Mouse (Mus musculus) monocyte, adult 2 months (primary cell): ENCODE data around the gene Sh2d3c.
A peak's percentile ranks its signal among the peaks of the same experiment; 100 is the strongest.

ENCODE experiments used
- DNase-seq, 2 experiments: peaks; one replicate each; pipeline ENCODE4 v3.0.0; 2022; ENCODE audit warnings: low spot score in 2 of 2, low read depth in 1 of 2

The Sh2d3c gene

DNA sequence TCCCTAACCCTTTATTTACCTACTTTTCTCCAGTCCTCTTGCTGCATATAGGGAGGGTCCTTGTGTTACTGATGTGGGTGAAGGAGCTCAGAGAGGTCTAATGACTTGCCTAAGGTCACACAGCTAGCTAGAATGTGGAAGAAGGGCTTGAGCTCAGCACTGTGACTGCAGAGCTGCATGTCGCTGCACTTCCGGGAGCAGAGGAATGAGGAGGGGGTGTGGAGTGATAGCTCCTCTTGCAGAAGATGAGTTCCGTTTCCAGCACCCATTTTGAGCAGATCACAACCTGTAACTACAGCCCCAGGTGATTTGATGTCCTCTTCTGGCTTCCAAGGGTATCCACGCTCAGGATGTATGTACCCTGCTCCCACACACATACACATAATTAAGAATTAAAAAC, 3.3 kb downstream of the Sh2d3c start:
- no peak for DNase-seq

DNA sequence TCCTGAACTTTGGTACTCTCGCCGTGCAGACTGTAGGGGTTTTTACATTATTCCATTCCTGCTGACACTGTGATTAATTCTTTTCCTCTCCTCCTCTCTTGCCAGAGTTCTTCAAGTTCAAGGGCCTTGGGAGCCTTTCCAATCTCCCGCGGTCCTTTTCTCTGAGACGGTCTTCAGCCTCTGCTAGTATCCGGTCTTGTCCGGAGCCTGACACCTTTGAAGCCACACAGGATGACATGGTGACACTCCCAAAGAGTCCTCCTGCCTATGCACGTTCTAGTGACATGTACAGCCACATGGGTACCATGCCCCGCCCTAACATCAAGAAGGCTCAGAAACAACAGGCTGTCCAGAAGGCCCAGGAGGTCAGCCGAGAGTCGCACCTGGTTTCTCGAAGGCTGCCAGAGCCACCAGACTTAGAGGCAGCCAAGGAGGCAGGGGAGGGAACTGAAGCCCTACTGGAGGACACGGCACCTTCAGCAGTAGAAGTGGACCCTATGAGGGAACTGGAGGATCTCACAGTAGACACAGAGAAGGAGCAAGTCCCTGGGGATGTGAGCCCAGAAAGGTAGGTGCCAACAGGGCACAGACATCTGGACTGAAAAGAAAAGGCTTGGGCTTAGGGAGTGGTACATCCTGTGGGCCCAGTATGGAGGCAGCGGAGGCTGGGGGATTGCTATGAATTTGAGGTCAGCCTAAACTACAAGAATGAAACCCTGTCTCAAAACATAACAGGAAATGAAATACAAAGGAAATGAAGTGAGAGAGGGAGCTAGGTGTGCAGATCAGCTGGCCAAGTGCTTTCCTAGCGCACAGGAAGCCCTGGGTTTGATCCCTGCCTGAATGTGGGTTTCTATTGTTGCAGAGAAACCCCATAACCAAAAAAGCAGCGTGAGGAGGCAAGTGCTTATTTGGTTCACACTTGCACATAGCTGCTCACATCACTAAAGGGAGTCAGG, 4.3 kb downstream of the Sh2d3c start:
- no peak for DNase-seq

DNA sequence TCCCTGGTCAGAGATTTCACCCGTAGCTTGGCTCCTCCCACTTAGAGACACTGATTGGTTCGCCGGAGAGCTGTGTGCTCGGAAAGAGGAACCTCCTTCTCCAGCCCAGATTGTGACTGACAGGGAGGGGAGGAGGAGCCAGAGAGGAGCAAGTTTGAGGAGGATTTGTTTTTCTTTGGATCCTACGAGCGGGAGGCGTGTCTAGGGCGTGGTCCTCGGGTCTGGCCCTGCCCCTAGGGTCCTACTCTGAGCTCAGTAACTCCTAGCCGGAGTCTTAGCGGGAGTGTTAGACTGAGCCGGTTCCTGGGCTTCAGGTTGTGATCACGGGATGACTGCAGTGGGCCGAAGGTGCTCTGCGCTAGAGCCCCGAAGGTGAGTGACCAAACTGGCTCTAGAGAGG, 6.6 kb downstream of the Sh2d3c start:
- peak; percentile 68 for DNase-seq

DNA sequence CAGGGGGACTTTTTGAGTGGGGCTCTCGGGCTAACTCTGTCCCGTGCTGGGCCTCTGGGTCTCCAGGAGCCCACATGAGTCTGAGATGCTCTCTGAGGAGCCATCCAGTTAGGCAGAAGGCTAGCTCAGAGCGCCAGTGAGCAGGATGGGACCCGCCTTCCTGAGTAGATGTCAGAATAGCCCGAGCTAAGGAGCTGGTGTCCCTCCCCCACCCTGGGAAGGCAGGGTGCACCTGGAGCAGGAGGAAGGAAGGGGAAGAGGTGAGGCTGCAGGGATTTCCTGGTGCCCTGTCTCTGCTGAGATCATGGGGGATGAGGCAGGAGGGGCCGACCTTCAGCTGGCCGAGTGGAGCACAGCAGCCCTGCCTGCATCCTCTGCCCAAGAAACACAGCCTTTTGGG, 7.6 kb downstream of the Sh2d3c start:
- DNase-seq = no peak

DNA sequence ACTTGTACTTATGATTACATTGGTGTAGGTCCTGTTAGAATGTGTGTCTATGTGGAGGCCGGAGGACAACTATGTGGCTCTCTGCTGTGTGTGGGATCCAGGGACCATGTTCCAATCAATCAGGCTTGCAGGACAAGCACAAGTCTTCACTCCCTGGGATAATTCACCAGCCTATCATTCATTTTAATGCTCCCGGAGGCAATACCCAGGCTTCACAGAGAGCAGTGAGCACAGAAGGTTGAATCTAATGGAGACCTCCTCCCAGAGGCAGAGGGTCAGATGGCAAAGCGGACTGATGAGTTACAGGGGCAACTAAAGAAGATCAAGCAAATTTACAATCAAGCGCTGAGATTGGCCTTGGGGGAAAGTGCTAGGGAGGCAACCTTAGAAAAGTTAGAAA, 8.7 kb downstream of the Sh2d3c start:
- DNase-seq = no peak

DNA sequence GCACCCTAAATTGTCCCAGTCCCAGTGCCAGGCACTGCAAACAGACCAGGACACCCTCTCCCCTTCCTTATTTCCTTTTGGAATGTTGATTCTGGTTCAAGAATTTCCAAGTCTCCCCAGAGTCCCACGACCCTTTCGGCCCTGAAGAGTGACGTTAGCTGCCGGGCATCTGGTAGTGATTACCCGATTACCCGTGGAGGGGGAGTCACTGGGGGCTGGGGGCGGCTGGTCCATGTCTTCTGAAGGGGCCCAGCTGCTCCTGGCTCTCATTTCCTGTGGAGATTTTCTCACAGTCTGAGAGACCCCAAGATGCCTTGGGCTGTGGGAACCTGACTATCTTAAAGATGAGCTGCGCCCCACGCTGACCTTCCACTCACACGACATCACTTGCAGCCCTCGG, 10.0 kb downstream of the Sh2d3c start:
- DNase-seq = no peak

DNA sequence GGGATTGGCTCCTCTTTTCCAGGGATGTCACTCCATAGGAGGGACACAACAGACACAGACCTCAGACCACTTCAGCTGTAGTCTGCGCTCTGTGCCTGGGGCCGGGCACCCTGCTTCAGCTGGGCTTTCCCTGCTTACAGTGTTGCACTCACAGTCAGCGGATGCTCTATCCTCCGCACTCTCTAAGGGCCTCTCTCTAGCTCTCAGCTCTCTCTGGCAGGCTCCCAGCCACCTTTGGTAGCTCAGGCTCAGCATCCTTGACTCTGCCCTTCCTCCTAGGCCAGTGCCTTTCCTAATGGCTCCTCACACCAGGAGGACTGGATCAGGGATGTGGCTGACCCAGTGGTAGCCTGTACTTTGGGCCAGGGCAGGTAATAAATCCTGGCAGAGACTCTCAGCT, 11.1 kb downstream of the Sh2d3c start:
- DNase-seq = no peak

DNA sequence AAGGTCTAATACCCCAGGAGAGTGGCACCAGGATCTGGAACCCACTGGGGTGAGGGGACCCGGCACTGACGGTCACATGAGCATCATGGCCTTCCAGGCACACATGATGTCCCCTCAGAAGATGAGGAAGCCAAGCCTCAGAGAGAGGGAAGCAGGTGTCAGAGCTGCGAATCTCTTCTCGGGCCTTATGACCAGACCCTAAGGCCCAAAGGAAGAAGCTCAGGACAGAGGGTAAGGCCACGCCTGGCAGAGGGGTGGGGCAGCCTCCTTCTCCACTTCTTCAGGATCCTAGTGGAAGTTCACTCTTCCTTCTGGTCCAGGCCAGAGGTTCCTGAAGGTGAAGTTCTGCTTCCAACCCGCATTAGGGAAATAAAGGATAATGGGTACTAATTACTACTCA, 11.8 kb downstream of the Sh2d3c start:
- DNase-seq = no peak

DNA sequence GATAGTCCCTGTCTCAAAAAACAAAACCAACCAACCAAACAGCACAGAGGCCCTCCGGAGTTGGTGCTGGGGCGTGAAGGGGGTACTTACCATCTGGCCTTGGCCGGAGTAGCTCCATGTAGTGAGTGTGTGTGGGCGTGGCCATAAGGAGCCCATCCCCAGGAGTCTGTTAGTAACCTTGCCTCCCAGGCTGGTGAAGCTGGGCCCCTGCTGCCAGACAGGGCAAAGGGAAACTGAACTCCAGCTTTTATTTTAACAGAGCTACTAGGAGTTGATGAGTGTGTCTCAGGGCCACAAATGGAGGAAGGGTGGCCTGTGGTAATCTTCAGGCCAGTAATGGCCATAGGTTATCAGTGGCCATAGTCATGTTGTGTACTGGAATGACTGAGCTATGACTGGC, 13.6 kb downstream of the Sh2d3c start:
- no peak for DNase-seq

DNA sequence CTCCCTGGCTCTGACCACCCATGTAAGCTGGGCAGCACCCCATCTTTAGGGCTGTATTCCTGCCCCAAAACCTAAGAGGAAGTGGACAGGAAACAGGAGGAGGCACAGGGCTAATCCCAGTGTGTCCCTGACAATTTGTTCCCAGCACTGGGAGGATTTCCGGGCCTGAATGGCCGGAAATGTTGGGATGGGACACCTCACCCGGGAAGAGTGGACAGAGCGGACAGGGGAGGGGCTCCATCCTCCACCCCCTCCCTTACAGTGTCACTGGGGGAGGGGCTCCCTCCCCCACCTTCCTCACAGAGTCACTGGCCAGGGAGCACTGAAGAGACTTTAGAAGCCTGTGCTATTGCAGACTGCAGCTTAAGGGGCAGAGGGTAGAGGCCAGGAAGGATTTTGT, 14.1 kb downstream of the Sh2d3c start:
- DNase-seq = no peak

DNA sequence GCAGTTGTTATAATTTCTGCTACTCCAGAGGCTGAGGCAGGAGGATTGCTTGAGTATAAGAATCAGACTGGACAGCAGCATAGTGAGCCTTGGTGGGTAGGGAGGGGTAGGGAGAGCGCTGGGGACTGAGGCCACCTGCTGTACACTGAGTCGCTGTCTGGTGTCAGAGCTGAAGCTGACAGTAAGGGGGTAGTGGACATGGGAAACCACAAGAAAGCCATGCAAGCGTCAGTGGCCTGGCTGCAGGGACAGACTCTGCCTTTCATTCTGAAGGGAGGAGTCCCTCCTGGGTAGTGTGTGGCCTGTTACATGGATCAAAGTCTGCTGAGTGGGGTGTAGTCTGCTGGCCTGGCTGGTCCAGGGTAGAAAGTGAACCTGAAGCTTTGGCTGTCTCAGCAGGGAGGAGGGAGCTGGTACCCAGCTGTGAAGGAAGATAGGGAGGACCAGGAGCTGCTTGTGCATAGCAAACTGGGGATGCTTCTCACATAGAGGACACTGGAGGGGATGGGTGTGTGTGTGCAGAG, 15.5 kb downstream of the Sh2d3c start:
- DNase-seq = no peak

DNA sequence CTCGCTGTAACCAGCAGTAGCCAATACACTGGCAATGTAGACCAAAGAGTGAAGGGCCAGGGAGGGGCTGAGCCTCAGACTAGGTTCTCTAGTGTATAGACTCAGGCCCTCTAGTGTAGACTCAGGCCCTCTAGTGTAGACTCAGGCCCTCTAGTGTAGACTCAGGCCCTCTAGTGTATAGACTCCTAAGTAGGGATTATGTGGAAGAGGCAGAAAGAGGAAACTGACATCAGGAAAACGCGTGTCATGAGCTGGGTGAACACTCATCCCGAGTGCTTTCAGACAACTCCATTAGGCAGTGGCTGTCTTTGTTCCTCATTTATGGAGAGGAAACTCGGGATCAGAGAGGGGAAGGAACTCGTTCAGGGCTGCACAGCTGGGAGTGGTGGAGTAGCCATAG, 16.2 kb downstream of the Sh2d3c start:
- no peak for DNase-seq

DNA sequence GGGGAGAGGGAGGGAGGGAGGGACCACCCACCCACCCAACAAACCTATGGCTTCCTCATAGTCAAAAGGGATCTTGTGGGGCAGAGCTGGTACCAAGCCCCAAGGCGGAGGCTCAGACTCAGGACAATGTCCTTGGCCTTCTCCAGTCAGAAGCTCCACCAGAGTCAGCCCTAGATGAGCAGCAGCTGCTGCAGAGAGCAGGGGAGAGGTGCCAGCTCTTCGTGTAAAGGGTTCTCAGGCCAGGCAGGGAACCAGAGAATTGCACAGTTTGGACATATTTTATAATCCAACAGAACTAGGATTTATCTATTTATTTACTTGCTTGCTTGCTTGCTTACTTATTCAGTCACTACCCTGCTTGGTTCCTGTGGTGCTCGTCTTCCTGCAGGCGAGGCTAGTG, 18.5 kb downstream of the Sh2d3c start:
- DNase-seq = no peak

DNA sequence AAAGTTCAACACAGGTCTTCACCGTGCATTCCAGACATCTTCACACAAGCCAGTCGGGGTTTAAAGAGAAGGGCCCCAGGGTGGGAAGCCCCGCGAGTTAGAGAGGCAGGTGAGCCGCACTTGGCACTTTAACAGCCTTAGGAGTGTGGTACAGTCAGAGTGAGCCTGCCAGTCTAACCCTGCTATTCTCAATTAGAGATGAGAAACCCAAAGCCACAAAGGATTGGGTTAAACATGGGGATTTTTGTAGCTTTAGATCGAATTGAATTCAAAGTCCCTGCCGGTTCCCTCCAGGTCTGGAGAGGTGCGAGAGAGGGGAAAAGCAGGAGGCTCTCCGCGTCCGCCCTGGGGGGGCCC, 20.0 kb downstream of the Sh2d3c start, which contains the start of gene 6330409D20Rik:
Gene 6330409D20Rik (minus strand): TSS at position 101 of the 357 bp plus-strand sequence.
- DNase-seq = no peak

DNA sequence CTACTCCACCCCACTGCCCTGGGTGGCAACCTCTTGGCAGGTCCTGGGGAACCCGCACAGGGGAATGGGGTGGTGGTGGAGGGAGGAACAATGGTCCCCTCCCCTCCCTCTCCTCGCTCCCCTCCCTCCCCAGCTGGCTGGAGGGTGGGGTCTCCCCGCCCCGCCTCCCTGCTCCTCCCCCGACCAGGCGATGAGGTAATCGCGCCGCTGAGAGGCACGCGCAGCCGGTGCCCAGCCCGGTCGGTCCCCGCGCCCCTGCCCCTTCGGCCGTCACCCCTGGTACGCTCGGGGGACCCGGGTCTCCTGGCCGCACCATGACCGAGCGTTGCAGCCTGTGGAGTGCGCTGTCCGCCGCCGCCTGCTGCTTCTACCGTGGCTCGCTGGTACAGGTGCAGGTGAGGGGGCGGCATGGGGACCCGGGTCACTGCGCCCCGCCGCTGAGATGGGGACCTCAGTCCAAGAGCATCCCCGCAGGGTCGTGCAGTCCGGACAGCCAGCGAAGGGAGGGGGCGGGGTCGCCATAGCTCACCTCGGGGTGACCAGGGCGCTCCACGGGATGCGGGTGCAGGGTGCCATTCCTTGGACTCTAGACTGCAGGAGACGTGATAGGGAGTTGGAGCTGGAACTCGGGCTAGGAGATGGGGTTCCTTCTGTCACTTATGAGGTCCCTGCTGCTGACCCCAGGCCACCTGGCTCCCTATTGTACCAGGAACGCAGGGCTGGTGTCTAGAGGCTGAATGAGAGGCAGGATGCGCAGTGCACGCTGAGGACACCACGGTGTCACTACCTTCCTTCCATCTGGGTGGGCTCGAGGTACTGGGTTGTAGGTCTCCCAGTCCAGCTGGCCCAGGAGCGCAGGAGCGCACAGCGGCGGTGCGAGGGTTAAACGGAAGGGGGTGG, 20.7 kb downstream of the Sh2d3c start:
- no peak for DNase-seq

DNA sequence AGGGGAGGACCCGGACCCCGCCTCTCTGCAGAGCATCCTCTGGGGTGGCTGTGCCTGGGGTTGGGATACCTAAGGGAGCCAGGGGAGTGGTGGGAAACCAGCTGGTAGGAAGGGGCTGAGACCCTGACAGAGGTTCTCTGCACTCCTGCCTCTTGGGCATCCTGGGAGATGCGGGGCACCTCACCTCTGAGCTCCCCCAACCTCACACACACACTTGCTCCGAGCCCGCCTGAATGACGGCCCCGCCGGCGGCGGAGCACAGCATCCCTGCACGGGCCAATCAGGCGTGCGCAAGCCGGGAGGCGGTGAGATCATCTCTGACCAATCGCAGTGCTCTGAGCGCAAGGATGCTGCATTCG, 21.3 kb downstream of the Sh2d3c start:
- no peak for DNase-seq

DNA sequence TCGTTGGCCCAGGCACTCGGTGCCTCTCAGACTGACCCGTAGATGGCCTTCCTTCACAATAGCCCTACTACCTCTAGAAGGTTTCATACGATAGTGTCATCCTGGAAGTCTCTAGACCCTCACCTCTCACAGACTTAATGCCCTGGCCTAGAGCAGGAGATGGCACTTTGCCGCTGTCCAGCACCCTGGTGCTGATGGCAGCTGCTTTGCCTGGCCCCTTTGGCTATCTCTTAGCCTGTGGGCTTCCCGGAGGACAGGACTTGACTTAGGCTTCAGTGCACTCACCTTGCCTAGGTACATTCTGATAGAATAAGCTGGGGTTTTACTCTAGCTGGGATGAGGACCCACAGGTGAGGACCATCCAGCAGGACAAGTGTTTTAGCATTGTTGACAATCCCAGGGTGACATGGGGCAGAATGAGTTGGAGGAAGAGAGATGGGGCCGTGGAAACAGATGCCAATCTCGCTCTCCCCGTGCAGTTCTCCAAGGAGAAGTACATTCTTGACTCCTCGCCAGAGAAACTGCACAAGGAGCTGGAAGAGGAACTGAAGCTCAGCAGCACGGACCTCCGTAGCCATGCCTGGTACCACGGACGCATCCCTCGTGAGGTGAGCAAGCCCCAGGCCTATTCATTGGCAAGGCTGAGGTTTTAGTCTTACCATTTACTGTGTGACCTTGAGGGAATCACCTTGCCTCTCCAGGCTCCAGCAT, 23.6 kb downstream of the Sh2d3c start:
- no peak for DNase-seq

DNA sequence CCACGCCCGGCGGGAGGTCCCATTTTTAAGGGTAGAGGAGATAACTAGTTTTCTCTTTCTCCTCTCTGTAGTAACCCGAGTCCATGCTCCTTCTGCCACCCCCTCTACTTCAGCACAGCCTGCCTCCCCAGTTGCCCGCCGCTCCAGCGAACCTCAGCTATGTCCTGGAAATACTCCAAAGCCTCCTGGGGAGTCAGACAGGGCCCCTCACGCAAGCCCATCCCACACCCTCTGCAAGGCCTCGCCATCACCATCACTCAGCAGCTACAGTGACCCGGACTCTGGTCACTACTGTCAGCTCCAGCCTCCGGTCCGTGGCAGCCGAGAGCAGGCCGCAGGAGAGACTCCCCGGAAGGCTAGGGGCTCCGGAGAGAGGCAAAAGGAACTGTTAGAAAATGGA, 28.2 kb downstream of the Sh2d3c start:
- DNase-seq = no peak

DNA sequence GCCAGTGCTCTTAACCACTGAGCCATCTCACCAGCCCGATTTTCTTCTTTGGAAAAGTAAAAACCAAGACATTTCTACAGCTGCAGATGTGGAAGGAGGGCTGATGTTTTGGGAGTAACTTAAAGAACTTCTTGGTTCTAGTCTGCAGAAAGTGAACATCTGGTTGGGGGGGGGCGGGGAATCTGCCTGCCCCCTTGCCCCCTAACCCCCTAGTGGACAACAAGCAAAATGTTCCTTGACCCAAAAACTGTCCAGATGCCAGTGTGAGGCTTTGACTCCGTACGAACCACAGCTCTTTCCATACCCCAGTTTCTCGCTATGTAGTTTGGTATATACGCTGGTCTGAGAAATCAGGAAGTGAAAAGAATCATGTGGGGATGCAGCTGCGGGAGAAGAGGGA, 29.3 kb downstream of the Sh2d3c start:
- DNase-seq = no peak

DNA sequence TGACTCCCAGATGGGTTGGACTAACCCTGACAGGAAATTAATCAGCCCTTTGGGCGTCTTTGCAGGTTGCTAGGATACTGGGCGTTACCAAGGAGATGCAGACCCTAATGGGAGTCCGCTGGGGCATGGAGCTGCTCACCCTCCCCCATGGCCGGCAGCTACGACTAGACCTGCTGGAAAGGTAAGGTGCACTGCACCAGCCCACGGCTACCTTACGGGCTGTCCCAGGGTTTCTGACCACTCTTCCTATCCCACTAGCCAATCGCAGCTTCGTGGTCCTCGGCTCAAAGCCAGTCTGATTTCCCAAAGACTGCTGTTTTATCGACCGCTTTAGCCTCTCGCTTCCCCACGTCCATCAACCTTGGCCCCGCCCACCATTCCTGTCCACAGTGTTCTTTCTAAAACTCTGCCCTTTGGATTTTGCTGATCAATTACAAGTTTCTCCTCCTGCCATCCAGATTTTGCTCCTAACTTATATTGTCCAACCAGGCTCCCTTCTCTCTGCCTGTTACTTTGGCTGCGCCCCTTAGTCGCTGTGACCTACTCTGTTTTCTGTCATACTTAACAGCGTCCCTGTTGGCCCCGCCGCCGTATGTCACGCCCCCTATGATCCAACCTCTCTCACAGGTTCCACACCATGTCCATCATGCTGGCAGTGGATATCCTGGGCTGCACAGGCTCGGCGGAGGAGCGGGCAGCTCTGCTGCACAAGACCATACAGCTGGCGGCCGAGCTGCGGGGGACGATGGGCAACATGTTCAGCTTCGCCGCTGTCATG, 30.2 kb downstream of the Sh2d3c start:
- no peak for DNase-seq

DNA sequence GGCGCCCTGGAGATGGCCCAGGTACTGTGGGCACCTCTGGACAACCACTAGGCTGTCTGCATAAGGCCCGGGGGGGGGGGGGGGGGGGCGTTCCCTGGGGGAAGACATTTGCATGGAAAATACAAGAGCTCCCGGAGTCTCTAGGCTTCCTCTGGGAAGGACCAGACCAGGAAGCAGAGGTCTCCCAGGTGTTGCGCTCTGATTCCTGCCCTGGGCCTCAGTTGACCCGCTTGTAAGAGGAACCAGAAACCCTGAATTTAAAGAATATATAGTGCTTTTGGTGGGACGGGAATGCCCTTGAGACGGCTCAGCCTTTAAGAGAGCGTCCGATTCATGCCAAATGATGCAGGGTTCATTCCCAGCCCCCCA, 30.8 kb downstream of the Sh2d3c start:
- no peak for DNase-seq
